Mouse (Mus musculus): ENCODE data around the gene Rmnd5a. TPM values are rescaled to one million over a fixed set of nuclear protein-coding genes. Genes with fewer than 3 reads are reported as not detected.
"Not testable (repeated sequence)": the region's sequence is repeated elsewhere in the genome, so short reads cannot be mapped to it uniquely, and the experiment has no call there.

The Rmnd5a gene
- total and polyA plus RNA-seq, 2 experiments from 2014 or later, result 7.8 to 41.8 TPM

- DNase-seq (ENCODE audit: low spot score) (no peak), ATAC-seq (ENCODE audit: low FRiP score) (no peak)
- Histone ChIP-seq H3K9me3 (ENCODE audit: low read length) (no peaks in the 10 kb centered on the region), H3K27ac (ENCODE audit: low read depth, low read length) (no peak overlapping the region), H3K4me1 (ENCODE audit: insufficient read depth, low read length) (no peaks in the 10 kb centered on the region), H3K4me3 (ENCODE audit: low read depth, low read length) (no peak overlapping the region), H3K4me2 (ENCODE audit: low read depth, low read length, poor library complexity, severe bottlenecking) (no peak overlapping the region), H3K36me3 (ENCODE audit: insufficient read depth, low read length) (no peaks in the 10 kb centered on the region), H3K27me3 (ENCODE audit: insufficient read depth, low read length) (no peaks in the 10 kb centered on the region), H3K9ac (replicated peaks; ENCODE audit: low read length, poor library complexity, severe bottlenecking) (no peak overlapping the region)
- no peak for TF ChIP-seq CTCF (IDR thresholded peaks at IDR 0.05)
- 84% methylated on average over 1 of the region's 1 CpGs for WGBS
Observed at GRCm38 (mm10) chr6:71480136-71480535, 39.7 kb upstream of the Rmnd5a start.

GRCm38 (mm10) chr6:71479588-71479987 lies 39.2 kb upstream of the Rmnd5a start:
- not testable (repeated sequence) for H3K4me1 ChIP-seq (ENCODE audit: insufficient read depth, low read length); H3K27me3 ChIP-seq (ENCODE audit: insufficient read depth, low read length); H3K4me2 ChIP-seq (ENCODE audit: low read depth, low read length, poor library complexity, severe bottlenecking); H3K36me3 ChIP-seq (ENCODE audit: insufficient read depth, low read length); H3K4me3 ChIP-seq (ENCODE audit: low read depth, low read length); H3K9me3 ChIP-seq (ENCODE audit: low read length); H3K9ac ChIP-seq (replicated peaks; ENCODE audit: low read length, poor library complexity, severe bottlenecking); H3K27ac ChIP-seq (ENCODE audit: low read depth, low read length); ATAC-seq (ENCODE audit: low FRiP score); DNase-seq (ENCODE audit: low spot score)
- WGBS, result 91% methylated on average over 2 of the region's 2 CpGs

DNA sequence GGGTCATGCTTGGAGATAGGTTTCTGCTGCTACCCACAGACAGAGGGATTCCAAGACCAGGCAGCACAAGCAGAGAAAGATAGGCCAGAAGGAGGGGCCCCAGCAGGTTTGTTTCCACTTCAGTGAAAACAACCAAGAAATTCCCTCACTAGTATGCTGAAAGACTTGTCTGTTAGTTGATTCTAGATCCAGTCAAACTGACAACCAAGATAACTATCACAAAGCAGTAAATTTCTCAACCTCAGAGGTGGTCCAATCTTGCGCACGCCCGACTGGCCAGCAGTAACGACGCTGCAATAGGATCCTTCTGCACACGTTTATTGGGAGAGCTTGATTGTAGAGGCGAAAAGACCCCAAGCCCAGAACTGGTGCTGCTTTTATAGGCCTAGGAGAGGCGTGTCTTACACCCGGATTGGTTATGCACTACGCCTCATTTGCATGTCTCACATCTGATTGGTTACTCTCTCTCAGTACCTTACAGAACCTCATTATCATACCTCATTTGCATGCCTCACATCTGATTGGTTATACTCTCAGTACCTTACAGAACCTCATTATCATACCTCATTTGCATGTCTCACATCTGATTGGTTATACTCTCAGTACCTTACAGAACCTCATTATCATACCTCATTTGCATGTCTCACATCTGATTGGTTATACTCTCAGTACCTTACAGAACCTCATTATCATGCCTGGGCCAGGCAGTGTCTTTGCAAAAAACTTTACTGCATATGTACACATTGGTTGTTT lies 38.6 kb upstream of the Rmnd5a start:
- not testable (repeated sequence) for ATAC-seq (ENCODE audit: low FRiP score); H3K4me2 ChIP-seq (ENCODE audit: low read depth, low read length, poor library complexity, severe bottlenecking); H3K9me3 ChIP-seq (ENCODE audit: low read length); DNase-seq (ENCODE audit: low spot score); H3K4me3 ChIP-seq (ENCODE audit: low read depth, low read length); H3K27me3 ChIP-seq (ENCODE audit: insufficient read depth, low read length); H3K4me1 ChIP-seq (ENCODE audit: insufficient read depth, low read length); H3K36me3 ChIP-seq (ENCODE audit: insufficient read depth, low read length); H3K9ac ChIP-seq (replicated peaks; ENCODE audit: low read length, poor library complexity, severe bottlenecking); H3K27ac ChIP-seq (ENCODE audit: low read depth, low read length)
- WGBS, result 95% methylated on average over 10 of the region's 10 CpGs

DNA sequence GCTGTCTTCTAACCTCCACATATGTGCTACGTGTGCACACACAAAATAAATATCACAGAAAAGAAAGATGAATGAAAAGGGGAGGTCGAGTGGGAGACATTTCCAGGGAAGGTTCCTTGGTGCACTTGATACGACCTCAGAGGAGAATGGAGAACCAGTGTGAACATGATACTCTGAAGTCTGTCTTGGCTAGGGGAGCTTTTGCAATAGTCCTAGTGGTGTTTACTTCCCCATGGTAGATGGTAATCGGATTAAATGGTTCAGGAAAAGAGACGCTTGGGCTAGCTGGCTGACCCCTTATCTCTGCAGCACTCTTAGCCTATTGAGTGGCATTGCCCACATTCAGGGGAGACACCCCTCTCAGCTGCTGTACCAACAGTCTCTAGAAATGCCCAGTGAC lies 36.3 kb upstream of the Rmnd5a start:
- H3K9me3 ChIP-seq (ENCODE audit: low read length), result no peaks in the 10 kb centered on the region
- no peak overlapping the region for H3K9ac ChIP-seq (replicated peaks; ENCODE audit: low read length, poor library complexity, severe bottlenecking)
- no peaks in the 10 kb centered on the region for H3K4me1 ChIP-seq (ENCODE audit: insufficient read depth, low read length)
- no peak for DNase-seq (ENCODE audit: low spot score)
- no peak overlapping the region for H3K4me2 ChIP-seq (ENCODE audit: low read depth, low read length, poor library complexity, severe bottlenecking)
- no peak overlapping the region for H3K27ac ChIP-seq (ENCODE audit: low read depth, low read length)
- no peak for TF ChIP-seq CTCF (IDR thresholded peaks at IDR 0.05)
- 80% methylated on average over 5 of the region's 5 CpGs for WGBS
- no peaks in the 10 kb centered on the region for H3K27me3 ChIP-seq (ENCODE audit: insufficient read depth, low read length)
- no peaks in the 10 kb centered on the region for H3K36me3 ChIP-seq (ENCODE audit: insufficient read depth, low read length)
- no peak overlapping the region for H3K4me3 ChIP-seq (ENCODE audit: low read depth, low read length)
- ATAC-seq (ENCODE audit: low FRiP score), result no peak

- TF ChIP-seq CTCF (IDR thresholded peaks at IDR 0.05), result no peak
- H3K4me3 ChIP-seq (ENCODE audit: low read depth, low read length), result no peak overlapping the region
- no peak overlapping the region for H3K9ac ChIP-seq (replicated peaks; ENCODE audit: low read length, poor library complexity, severe bottlenecking)
- ATAC-seq (ENCODE audit: low FRiP score) (no peak), DNase-seq (ENCODE audit: low spot score) (no peak)
- no peak overlapping the region for H3K27ac ChIP-seq (ENCODE audit: low read depth, low read length)
- no peaks in the 10 kb centered on the region for H3K27me3 ChIP-seq (ENCODE audit: insufficient read depth, low read length)
- WGBS, result 87% methylated on average over 3 of the region's 3 CpGs
- H3K9me3 ChIP-seq (ENCODE audit: low read length), result no peaks in the 10 kb centered on the region
- H3K4me2 ChIP-seq (ENCODE audit: low read depth, low read length, poor library complexity, severe bottlenecking), result no peak overlapping the region
- H3K4me1 ChIP-seq (ENCODE audit: insufficient read depth, low read length), result no peaks in the 10 kb centered on the region
- H3K36me3 ChIP-seq (ENCODE audit: insufficient read depth, low read length), result no peaks in the 10 kb centered on the region
Observed at GRCm38 (mm10) chr6:71475604-71476003, 35.2 kb upstream of the Rmnd5a start.

DNA sequence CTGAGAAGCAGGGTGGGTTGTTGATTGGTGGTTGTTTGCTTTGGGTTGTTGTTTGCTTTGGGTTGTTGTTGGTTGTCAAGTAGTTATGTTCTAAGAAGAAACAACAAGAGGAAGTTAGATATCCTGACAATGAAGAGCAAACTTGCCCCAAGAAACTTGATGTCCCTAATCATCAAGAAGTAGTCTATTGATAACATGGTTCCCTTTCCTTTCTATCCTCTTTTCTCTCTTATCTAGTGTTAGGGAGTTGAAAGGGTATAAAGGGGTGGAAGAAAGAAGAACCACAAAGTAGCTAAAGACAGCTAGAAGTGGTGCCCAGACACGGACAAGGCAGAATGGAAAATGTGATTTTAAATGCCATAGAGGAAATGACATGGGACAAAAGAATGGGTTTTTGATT lies 32.3 kb upstream of the Rmnd5a start:
- no peak overlapping the region for H3K4me2 ChIP-seq (ENCODE audit: low read depth, low read length, poor library complexity, severe bottlenecking)
- ATAC-seq (ENCODE audit: low FRiP score), result no peak
- H3K9me3 ChIP-seq (ENCODE audit: low read length), result no peaks in the 10 kb centered on the region
- H3K36me3 ChIP-seq (ENCODE audit: insufficient read depth, low read length), result no peaks in the 10 kb centered on the region
- H3K27ac ChIP-seq (ENCODE audit: low read depth, low read length), result no peak overlapping the region
- H3K9ac ChIP-seq (replicated peaks; ENCODE audit: low read length, poor library complexity, severe bottlenecking), result no peak overlapping the region
- H3K4me3 ChIP-seq (ENCODE audit: low read depth, low read length), result no peak overlapping the region
- no peaks in the 10 kb centered on the region for H3K4me1 ChIP-seq (ENCODE audit: insufficient read depth, low read length)
- DNase-seq (ENCODE audit: low spot score), result no peak
- H3K27me3 ChIP-seq (ENCODE audit: insufficient read depth, low read length), result no peaks in the 10 kb centered on the region
- 76% methylated on average over 1 of the region's 1 CpGs for WGBS
- no peak for TF ChIP-seq CTCF (IDR thresholded peaks at IDR 0.05)
